Mouse (Mus musculus) adrenal gland (tissue): ENCODE measurements around the gene Efcab14.

Source experiments
- intact Hi-C: fragments of 180-260 bp; cut with DNase I; formaldehyde crosslinking; loops from one replicate; pipeline ENCODE4 v1.15.1; 2025

Gene Efcab14

GRCm38 (mm10) chr4:115767647-115768467 is 30.3 kb downstream of the Efcab14 start:
- intact Hi-C loops, result no loop called here

GRCm38 (mm10) chr4:115775056-115775455 is 37.5 kb downstream of the Efcab14 start:
- intact Hi-C loops, result no loop called here

- intact Hi-C loops, result no loop called here
Observed at GRCm38 (mm10) chr4:115777627-115778026, 40.1 kb downstream of the Efcab14 start.

GRCm38 (mm10) chr4:115780269-115780668 is 42.7 kb downstream of the Efcab14 start:
- intact Hi-C loops, result no loop called here

GRCm38 (mm10) chr4:115780918-115781317 is 43.4 kb downstream of the Efcab14 start, which contains the start of gene Tex38:
Gene Tex38 (minus strand): TSS chr4:115781018.
- intact Hi-C loops, result no loop called here

- intact Hi-C loops, result no loop called here
Observed at GRCm38 (mm10) chr4:115782026-115782805, 44.7 kb downstream of the Efcab14 start.

GRCm38 (mm10) chr4:115784769-115785510 is 47.4 kb downstream of the Efcab14 start, which contains the start of gene Atpaf1:
Gene Atpaf1 (plus strand): TSS chr4:115784812.
- intact Hi-C loops, result no loop called here

- intact Hi-C loops, result no loop called here
Observed at GRCm38 (mm10) chr4:115785511-115786034, 48.0 kb downstream of the Efcab14 start.

- intact Hi-C loops, result no loop called here
Observed at GRCm38 (mm10) chr4:115790864-115791263, 53.3 kb downstream of the Efcab14 start.

GRCm38 (mm10) chr4:115795360-115795759 is 57.8 kb downstream of the Efcab14 start:
- intact Hi-C loops, result no loop called here

GRCm38 (mm10) chr4:115799981-115800380 is 62.4 kb downstream of the Efcab14 start:
- intact Hi-C loops, result no loop called here

GRCm38 (mm10) chr4:115812326-115812725 is 74.8 kb downstream of the Efcab14 start:
- intact Hi-C loops, result no loop called here

GRCm38 (mm10) chr4:115815606-115816005 is 78.1 kb downstream of the Efcab14 start:
- intact Hi-C loops, result no loop called here

GRCm38 (mm10) chr4:115820199-115820598 is 82.7 kb downstream of the Efcab14 start:
- intact Hi-C loops, result no loop called here

- intact Hi-C loops, result no loop called here
Observed at GRCm38 (mm10) chr4:115820944-115821343, 83.4 kb downstream of the Efcab14 start.

GRCm38 (mm10) chr4:115821431-115821830 is 83.9 kb downstream of the Efcab14 start:
- intact Hi-C loops, result no loop called here

GRCm38 (mm10) chr4:115821928-115822327 is 84.4 kb downstream of the Efcab14 start:
- intact Hi-C loops, result no loop called here

- intact Hi-C loops, result no loop called here
Observed at GRCm38 (mm10) chr4:115824178-115824577, 86.6 kb downstream of the Efcab14 start.

GRCm38 (mm10) chr4:115825271-115825670 is 87.7 kb downstream of the Efcab14 start:
- intact Hi-C loops, result no loop called here
